Mouse (Mus musculus) spleen, postnatal 10 days (tissue): Measurements from ENCODE around the gene Olfr951.

Experiments
- DNase-seq, 2 experiments: peaks; one replicate each; pipeline ENCODE4 v3.0.0; 2021 to 2022; ENCODE audit warnings: low spot score in 2 of 2

Olfr951 gene

GRCm38 (mm10) chr9:39387110-39387509, at the start of gene Olfr951:
Olfr951 (plus strand) TSS chr9:39387410.
- no peak for DNase-seq

DNA sequence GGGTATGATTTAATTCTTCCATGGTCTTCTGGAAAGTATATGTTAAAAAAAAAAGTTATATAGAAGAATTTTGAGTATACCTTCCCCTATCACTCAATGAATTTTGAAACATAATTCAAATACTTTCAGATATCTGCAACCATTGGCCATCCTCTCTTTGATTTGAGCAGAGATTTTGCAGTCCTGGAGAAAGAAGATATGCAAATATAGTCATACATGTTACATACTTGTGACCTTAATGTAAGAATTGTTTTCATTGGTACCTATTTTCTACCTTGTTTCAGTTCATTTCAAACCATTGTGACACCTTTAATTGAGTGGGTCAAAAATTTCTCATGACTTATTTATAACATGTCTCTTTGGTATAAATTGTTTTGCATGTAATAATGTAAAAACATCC, 39.8 kb downstream of the Olfr951 start, which contains the start of gene Olfr952:
Gene Olfr952 (minus strand): TSS at position 101 of the 400 bp plus-strand sequence.
- no peak for DNase-seq
